Mouse (Mus musculus): ENCODE results near the gene Hs3st2. TPM values are rescaled to one million over a fixed set of nuclear protein-coding genes. Genes with fewer than 3 reads are reported as not detected.

Gene Hs3st2
- polyA plus RNA-seq, 1 experiment from 2014 or later = 6.3 TPM

DNA sequence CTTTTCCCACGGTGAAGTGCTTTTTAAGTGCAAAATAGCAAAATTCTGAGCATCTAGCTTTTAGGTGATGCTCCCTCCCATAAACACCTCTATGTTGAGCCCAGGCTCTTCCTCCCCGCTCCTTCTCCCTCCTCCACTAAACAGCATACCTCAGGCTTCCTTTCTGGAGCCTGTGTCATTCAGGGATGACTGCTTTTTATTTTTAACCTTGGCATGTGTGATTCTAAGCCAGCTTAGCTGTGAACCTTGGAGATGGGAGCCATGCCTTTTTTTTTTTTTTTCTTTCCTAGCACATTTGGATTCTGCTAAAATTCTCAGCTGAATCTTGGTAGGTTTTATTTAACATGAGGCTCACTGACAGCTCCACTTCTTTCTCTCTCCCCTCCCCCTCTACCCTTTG lies 3.2 kb downstream of the Hs3st2 start:
- Histone ChIP-seq H3K27me3 (replicated peaks) (peaks cover 48% of the 10 kb centered on the region), H3K4me3 (no peak overlapping the region), H3K4me2 (replicated peaks) (no peak overlapping the region)

DNA sequence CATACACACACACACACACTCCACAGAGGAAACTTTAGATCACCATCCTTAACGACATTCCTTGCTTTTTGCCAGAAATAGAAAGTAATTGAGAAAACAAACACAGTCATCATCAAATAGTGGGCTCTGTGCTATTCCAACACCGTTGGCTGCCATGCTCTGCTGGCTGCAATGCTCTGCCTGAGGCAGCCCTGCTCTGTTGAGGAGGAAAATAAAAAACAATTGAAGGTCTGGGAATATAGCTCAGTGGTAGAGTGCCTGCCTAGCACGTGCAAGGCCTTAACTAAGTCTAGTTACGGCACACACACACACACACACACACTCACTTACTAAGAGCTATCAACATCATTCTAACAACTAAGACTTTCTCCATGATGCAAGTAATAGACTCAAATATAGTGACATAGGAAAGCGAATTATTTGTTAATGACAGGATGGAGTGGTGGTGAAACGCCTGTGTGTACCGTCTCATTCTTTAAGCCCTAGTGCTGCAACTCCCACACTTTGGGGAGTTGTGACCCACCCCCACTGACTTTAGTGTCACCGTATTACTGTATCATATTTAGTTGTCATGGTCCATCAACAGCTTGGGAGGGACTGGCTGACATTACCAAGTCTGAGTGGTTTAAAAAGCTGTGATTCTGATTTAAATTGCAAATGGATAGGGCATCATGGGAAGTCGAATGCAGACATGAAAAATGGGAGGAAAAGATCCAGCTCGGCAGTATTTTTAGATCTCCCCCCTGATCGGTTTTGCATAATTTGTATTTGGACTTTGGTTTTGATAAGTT lies 19.3 kb downstream of the Hs3st2 start:
- no peak overlapping the region for H3K9ac ChIP-seq
- H3K4me1 ChIP-seq = no peaks in the 10 kb centered on the region
- no peaks in the 10 kb centered on the region for H3K36me3 ChIP-seq
- H3K9me3 ChIP-seq = no peaks in the 10 kb centered on the region
- no peak overlapping the region for H3K4me3 ChIP-seq
- H3K27ac ChIP-seq = no peak overlapping the region
- 80% methylated on average over 11 of the region's 11 CpGs for WGBS
- no peaks in the 10 kb centered on the region for H3K27me3 ChIP-seq (replicated peaks)
- no peak for ATAC-seq (ENCODE audit: low FRiP score, low read depth)
- no peak overlapping the region for H3K4me2 ChIP-seq (replicated peaks)

More for the DNA sequence above, 3.2 kb downstream of the Hs3st2 start:
- H3K9ac ChIP-seq = no peak overlapping the region
- H3K4me1 ChIP-seq = peaks cover 17% of the 10 kb centered on the region; the same call in 1 of the 2 replicates
- no peak overlapping the region for H3K27ac ChIP-seq
- 89% methylated on average over 2 of the region's 2 CpGs for WGBS
- no peaks in the 10 kb centered on the region for H3K36me3 ChIP-seq
- no peak for ATAC-seq (ENCODE audit: low FRiP score, low read depth)
- no peaks in the 10 kb centered on the region for H3K9me3 ChIP-seq

GRCm38 (mm10) chr7:121411507-121411898 lies 19.8 kb downstream of the Hs3st2 start:
- no peaks in the 10 kb centered on the region for H3K27me3 ChIP-seq (replicated peaks)
- no peak overlapping the region for H3K27ac ChIP-seq
- WGBS = 89% methylated on average over 7 of the region's 7 CpGs
- H3K36me3 ChIP-seq = no peaks in the 10 kb centered on the region
- H3K4me1 ChIP-seq = no peaks in the 10 kb centered on the region
- no peak overlapping the region for H3K4me2 ChIP-seq (replicated peaks)
- H3K4me3 ChIP-seq = no peak overlapping the region
- H3K9ac ChIP-seq = no peak overlapping the region
- no peak for ATAC-seq (ENCODE audit: low FRiP score, low read depth)
- no peaks in the 10 kb centered on the region for H3K9me3 ChIP-seq

DNA sequence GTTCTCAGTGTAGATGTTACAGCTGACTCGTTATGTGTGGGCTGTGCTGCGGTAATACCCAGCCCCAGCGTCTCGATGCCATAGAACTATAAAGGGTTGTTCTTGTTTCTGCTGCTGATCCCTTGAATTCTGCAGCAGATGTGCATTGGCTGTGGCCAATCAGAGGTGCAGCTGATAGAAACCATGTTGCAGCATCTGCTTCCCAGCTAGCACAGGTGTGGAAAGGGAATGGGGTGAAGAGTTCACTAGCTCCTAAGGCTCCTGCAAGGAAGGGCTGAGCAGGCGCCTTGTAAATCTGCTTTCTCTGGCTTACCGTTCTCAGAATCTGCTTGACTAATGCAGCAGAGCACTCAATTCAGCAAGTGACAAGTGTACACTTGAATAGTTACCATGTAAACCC lies 45.2 kb downstream of the Hs3st2 start:
- no peak overlapping the region for H3K4me3 ChIP-seq
- no peak overlapping the region for H3K4me2 ChIP-seq (replicated peaks)
- H3K36me3 ChIP-seq = no peaks in the 10 kb centered on the region
- WGBS = 85% methylated on average over 6 of the region's 6 CpGs
- H3K4me1 ChIP-seq = no peaks in the 10 kb centered on the region
- no peak for ATAC-seq (ENCODE audit: low FRiP score, low read depth)
- H3K27me3 ChIP-seq (replicated peaks) = no peaks in the 10 kb centered on the region
- H3K27ac ChIP-seq = no peak overlapping the region
- H3K9me3 ChIP-seq = no peaks in the 10 kb centered on the region
- no peak overlapping the region for H3K9ac ChIP-seq

GRCm38 (mm10) chr7:121441186-121441585 lies 49.5 kb downstream of the Hs3st2 start:
- H3K27ac ChIP-seq = no peak overlapping the region
- H3K4me3 ChIP-seq = no peak overlapping the region
- no peak overlapping the region for H3K4me2 ChIP-seq (replicated peaks)
- H3K27me3 ChIP-seq (replicated peaks) = no peaks in the 10 kb centered on the region
- no peaks in the 10 kb centered on the region for H3K36me3 ChIP-seq
- H3K9ac ChIP-seq = no peak overlapping the region
- no peaks in the 10 kb centered on the region for H3K4me1 ChIP-seq
- no peaks in the 10 kb centered on the region for H3K9me3 ChIP-seq
- 81% methylated on average over 5 of the region's 5 CpGs for WGBS
- ATAC-seq (ENCODE audit: low FRiP score, low read depth) = no peak

DNA sequence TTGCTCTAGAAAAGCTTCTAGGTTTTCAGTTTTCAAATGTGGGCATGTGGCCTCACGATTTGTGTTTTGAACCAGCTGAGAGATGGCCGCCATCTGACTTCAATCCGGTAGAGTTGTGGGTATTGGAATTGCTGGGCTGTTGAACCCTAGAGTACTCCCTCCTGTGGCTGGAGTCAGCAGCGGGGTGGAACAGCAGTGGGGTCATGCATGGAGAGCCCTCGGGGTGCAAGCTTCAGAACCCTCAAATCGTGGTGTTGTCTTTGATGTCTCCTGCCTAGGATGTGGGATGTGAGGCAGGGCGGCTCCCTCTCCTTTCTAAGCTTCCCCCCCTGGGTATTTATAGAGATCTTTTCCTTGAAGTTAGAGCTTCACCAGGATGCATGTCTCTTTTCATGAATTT lies 52.7 kb downstream of the Hs3st2 start:
- Histone ChIP-seq H3K9me3 (no peaks in the 10 kb centered on the region), H3K4me1 (no peaks in the 10 kb centered on the region), H3K4me3 (no peak overlapping the region), H3K27me3 (replicated peaks) (no peaks in the 10 kb centered on the region), H3K9ac (no peak overlapping the region), H3K27ac (no peak overlapping the region), H3K36me3 (no peaks in the 10 kb centered on the region), H3K4me2 (replicated peaks) (no peak overlapping the region)
- no peak for ATAC-seq (ENCODE audit: low FRiP score, low read depth)
- 72% methylated on average over 7 of the region's 7 CpGs for WGBS

- H3K4me1 ChIP-seq = 0 out of 2 replicates have a peak, but pooled peaks cover 4% of the 10 kb centered on the region
- WGBS = 91% methylated on average over 4 of the region's 4 CpGs
- H3K27me3 ChIP-seq (replicated peaks) = no peaks in the 10 kb centered on the region
- H3K4me3 ChIP-seq = no peak overlapping the region
- H3K4me2 ChIP-seq (replicated peaks) = no peak overlapping the region
- H3K36me3 ChIP-seq = no peaks in the 10 kb centered on the region
- H3K27ac ChIP-seq = no peak overlapping the region
- no peak for ATAC-seq (ENCODE audit: low FRiP score, low read depth)
- H3K9ac ChIP-seq = no peak overlapping the region
- H3K9me3 ChIP-seq = no peaks in the 10 kb centered on the region
Observed at GRCm38 (mm10) chr7:121446281-121446680, 54.6 kb downstream of the Hs3st2 start.

- H3K9me3 ChIP-seq = no peaks in the 10 kb centered on the region
- no peak overlapping the region for H3K27ac ChIP-seq
- no peak for ATAC-seq (ENCODE audit: low FRiP score, low read depth)
- H3K9ac ChIP-seq = no peak overlapping the region
- WGBS = 67% methylated on average over 13 of the region's 13 CpGs
- no peak overlapping the region for H3K4me3 ChIP-seq
- no peaks in the 10 kb centered on the region for H3K27me3 ChIP-seq (replicated peaks)
- H3K4me1 ChIP-seq = 0 out of 2 replicates have a peak, but pooled peaks cover 4% of the 10 kb centered on the region
- no peaks in the 10 kb centered on the region for H3K36me3 ChIP-seq
- H3K4me2 ChIP-seq (replicated peaks) = no peak overlapping the region
Observed at GRCm38 (mm10) chr7:121450951-121451843, 59.5 kb downstream of the Hs3st2 start.

DNA sequence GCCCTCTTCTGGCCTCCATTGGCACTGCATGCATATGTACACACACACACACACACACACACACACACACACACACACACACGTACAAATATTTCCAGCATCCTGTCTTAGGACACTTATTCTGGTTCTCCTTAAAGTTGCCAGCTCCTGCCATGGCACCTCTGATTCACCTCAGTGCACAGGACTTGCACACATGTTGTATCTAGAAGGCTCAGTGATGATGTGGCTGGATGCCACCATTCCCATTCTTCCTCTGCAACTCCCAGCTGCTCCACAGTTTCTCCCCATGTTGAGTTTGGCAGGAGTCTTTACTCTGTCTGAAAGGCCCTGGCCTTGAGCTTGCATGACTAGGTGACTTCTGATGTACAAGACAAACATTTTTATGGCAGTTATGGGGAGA lies 65.1 kb downstream of the Hs3st2 start:
- no peak overlapping the region for H3K4me3 ChIP-seq
- H3K36me3 ChIP-seq = no peaks in the 10 kb centered on the region
- WGBS = 76% methylated on average over 1 of the region's 1 CpGs
- ATAC-seq (ENCODE audit: low FRiP score, low read depth) = no peak
- no peak overlapping the region for H3K27ac ChIP-seq
- H3K27me3 ChIP-seq (replicated peaks) = no peaks in the 10 kb centered on the region
- H3K4me1 ChIP-seq = no peaks in the 10 kb centered on the region
- H3K9ac ChIP-seq = no peak overlapping the region
- no peaks in the 10 kb centered on the region for H3K9me3 ChIP-seq
- H3K4me2 ChIP-seq (replicated peaks) = no peak overlapping the region

GRCm38 (mm10) chr7:121458075-121458474 lies 66.4 kb downstream of the Hs3st2 start:
- H3K27me3 ChIP-seq (replicated peaks) = no peaks in the 10 kb centered on the region
- H3K9me3 ChIP-seq = no peaks in the 10 kb centered on the region
- ATAC-seq (ENCODE audit: low FRiP score, low read depth) = no peak
- 54% methylated on average over 3 of the region's 3 CpGs for WGBS
- H3K4me1 ChIP-seq = no peaks in the 10 kb centered on the region
- H3K36me3 ChIP-seq = no peaks in the 10 kb centered on the region
- H3K4me2 ChIP-seq (replicated peaks) = no peak overlapping the region
- no peak overlapping the region for H3K9ac ChIP-seq
- no peak overlapping the region for H3K4me3 ChIP-seq
- no peak overlapping the region for H3K27ac ChIP-seq

GRCm38 (mm10) chr7:121460626-121461025 lies 69.0 kb downstream of the Hs3st2 start:
- Histone ChIP-seq H3K4me1 (no peaks in the 10 kb centered on the region), H3K27me3 (replicated peaks) (no peaks in the 10 kb centered on the region), H3K4me3 (no peak overlapping the region), H3K9ac (no peak overlapping the region), H3K36me3 (no peaks in the 10 kb centered on the region), H3K4me2 (replicated peaks) (no peak overlapping the region), H3K9me3 (no peaks in the 10 kb centered on the region), H3K27ac (no peak overlapping the region)
- no peak for ATAC-seq (ENCODE audit: low FRiP score, low read depth)
- 65% methylated on average over 6 of the region's 6 CpGs for WGBS

DNA sequence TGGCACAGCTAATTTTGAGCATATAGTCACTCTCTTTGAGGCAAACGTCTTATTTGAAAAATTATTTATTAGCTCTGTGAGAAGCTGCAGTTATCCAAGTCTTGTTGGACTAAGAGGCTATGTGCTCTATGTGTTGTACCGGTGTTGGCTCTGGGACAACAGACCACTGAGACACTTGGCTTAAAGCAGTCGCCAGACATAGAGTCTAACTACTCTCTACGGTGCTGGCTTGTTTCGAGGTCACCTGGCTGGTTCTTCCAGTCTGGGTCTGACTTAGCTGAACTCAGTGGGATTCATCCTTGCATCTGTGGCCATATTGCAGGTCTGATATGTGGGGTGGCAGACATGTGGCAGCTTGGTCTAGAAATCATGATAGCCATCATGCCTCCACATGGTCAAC lies 72.8 kb downstream of the Hs3st2 start:
- Histone ChIP-seq H3K4me3 (no peak overlapping the region), H3K27ac (no peak overlapping the region), H3K4me2 (replicated peaks) (no peak overlapping the region), H3K27me3 (replicated peaks) (no peaks in the 10 kb centered on the region), H3K9me3 (no peaks in the 10 kb centered on the region), H3K4me1 (no peaks in the 10 kb centered on the region), H3K9ac (no peak overlapping the region), H3K36me3 (no peaks in the 10 kb centered on the region)
- ATAC-seq (ENCODE audit: low FRiP score, low read depth) = no peak
- WGBS = 96% methylated on average over 5 of the region's 5 CpGs
